Mouse (Mus musculus) limb, embryonic 15.5 days (tissue): ENCODE data around the gene Pygo2. TPM values are rescaled to one million over a fixed set of nuclear protein-coding genes. Genes with fewer than 3 reads are reported as not detected.

Source experiments
- ATAC-seq: fragments of 200-750 bp; cut with Nextera tagmentation; 2 replicates; pipeline ENCODE4 v1.8.0; 2017; ENCODE audit warnings: low read depth, moderate TSS enrichment; ENCODE audit not compliant: insufficient number of reproducible peaks, low FRiP score, low TSS enrichment
- H3K27ac ChIP-seq: fragments of 300-500 bp; sonication (generic); 2 replicates; pipeline ENCODE4 v1.5.1; 2015; ENCODE audit warnings: moderate library complexity, mild to moderate bottlenecking, inconsistent platforms
- H3K27me3 ChIP-seq: fragments of 300-500 bp; sonication (generic); 2 replicates; pipeline ENCODE4 v1.6.1; 2015; ENCODE audit warnings: inconsistent platforms
- H3K36me3 ChIP-seq: fragments of 300-500 bp; sonication (generic); 2 replicates; pipeline ENCODE4 v1.6.1; 2015; ENCODE audit warnings: inconsistent platforms
- H3K4me1 ChIP-seq: fragments of 300-500 bp; sonication (generic); 2 replicates; pipeline ENCODE4 v1.6.1; 2015; ENCODE audit warnings: inconsistent platforms
- H3K4me2 ChIP-seq: fragments of 300-500 bp; sonication (generic); 2 replicates; pipeline ENCODE4 v1.6.1; 2015; ENCODE audit warnings: mild to moderate bottlenecking, inconsistent platforms
- H3K4me3 ChIP-seq: fragments of 300-500 bp; sonication (generic); 2 replicates; pipeline ENCODE4 v1.5.1; 2015; ENCODE audit warnings: mild to moderate bottlenecking, inconsistent platforms
- H3K9ac ChIP-seq: fragments of 300-500 bp; sonication (generic); 2 replicates; pipeline ENCODE4 v1.6.1; 2015; ENCODE audit warnings: inconsistent platforms
- H3K9me3 ChIP-seq: fragments of 300-500 bp; sonication (generic); 2 replicates; pipeline ENCODE4 v1.6.1; 2016; ENCODE audit warnings: inconsistent platforms
- WGBS: fragments of 180-500 bp; shearing (Covaris S2); methylation state at CpG from one replicate; pipeline ENCODE4 v1.1.7; 2015; 5-methylcytosine and 5-hydroxymethylcytosine counted together
- polyA plus RNA-seq: library from polyadenylated mRNA; unstranded; fragments of >200 nt; fragmentation: Nextera tagmentation; extraction: Ambion mirVana; gene quantifications from 2 replicates; pipeline ENCODE4 v1.2.1, GENCODE M21; 2015

Gene Pygo2
- 37.1 and 43.7 TPM in 2 replicates for polyA plus RNA-seq

DNA sequence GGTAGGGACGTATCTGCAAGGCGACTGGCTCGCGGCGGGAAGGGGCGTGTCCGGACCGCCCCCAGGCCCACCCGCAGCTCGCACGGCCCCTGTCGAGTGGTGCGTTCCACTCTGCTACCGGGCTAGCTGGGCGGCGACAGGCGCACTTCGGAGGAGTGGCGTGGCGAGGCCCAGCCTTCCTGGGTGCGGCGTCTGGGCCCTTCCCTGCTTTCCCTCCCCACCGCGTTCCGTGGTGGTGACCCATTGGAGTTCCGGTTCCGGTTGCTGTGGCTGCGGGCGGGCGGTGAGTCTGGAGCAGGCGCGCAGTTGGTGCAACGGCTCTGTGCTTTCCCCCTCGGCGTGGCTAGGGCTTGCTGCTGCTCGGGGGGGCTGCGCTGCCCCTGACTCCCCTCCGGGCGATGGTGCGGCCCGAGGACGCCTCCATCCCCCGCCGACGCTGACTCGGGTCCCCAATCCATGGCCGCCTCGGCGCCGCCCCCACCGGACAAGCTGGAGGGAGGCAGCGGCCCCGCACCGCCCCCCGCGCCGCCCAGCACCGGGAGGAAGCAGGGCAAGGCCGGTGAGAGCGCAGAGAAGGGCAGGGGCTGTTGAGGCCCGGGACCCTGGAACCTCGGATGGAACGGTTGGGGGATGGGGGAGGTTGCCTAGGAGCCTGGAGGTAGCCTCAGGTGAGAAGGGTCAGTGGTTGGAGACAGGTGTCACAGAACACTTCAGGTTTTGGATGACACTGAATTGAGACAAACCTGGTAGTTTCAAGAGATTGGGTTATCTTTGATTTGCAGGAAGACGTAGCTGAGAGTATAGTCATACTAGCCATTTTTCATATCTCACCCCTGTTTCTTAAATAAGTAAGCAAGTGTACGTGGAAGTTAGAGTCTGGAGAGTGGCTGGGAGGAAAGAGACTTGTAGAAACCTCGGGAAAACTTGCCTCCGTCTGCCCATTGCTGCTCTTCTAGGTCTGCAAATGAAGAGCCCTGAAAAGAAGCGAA is at the start of gene Pygo2:
Pygo2 (plus strand) TSS at position 44 of the 989 bp plus-strand sequence.
- ATAC-seq: peak; percentile 97
- Histone ChIP-seq H3K27me3 (no peaks in the 10 kb centered on the region), H3K4me3 (peak within 1 kb of the TSS; percentile 99), H3K4me1 (peaks cover 32% of the 10 kb centered on the region), H3K9ac (peak within 1 kb of the TSS; percentile 98), H3K9me3 (no peaks in the 10 kb centered on the region), H3K27ac (peak within 1 kb of the TSS; percentile 95), H3K36me3 (peaks cover 53% of the 10 kb centered on the region), H3K4me2 (peak within 1 kb of the TSS; percentile 70)
- 2% methylated on average over 68 of the region's 68 CpGs for WGBS

DNA sequence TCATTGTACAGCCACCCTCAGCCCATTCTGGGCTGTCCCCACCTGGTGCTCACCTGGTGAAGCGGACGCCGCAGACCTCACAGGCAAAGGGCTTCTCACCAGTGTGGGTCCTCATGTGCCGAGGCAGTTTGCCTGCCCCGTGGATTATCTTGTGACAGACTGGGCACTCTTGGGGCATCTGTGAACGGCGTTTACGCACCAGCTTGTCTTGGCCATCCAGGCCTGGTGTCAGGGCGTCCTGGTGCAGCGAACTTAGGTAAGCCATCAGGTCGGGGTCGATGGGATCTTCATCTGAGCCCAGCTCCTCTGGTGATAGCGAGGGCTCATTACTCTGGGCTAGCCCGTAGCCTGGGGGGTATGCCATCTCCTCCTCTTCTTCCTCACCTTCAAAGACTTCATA is 49.7 kb upstream of the Pygo2 start:
- H3K4me1 ChIP-seq: peaks cover 32% of the 10 kb centered on the region
- no peak for ATAC-seq
- peaks cover 9% of the 10 kb centered on the region; the same call in 1 of the 2 replicates for H3K36me3 ChIP-seq
- no peak overlapping the region for H3K4me3 ChIP-seq
- no peak overlapping the region for H3K27ac ChIP-seq
- no peak overlapping the region for H3K4me2 ChIP-seq
- no peaks in the 10 kb centered on the region for H3K9me3 ChIP-seq
- no peaks in the 10 kb centered on the region for H3K27me3 ChIP-seq
- WGBS: 93% methylated on average over 14 of the region's 14 CpGs
- H3K9ac ChIP-seq: no peak overlapping the region

GRCm38 (mm10) chr3:89380711-89381110 is 49.3 kb upstream of the Pygo2 start:
- Histone ChIP-seq H3K27ac (no peak overlapping the region), H3K4me3 (no peak overlapping the region), H3K9ac (no peak overlapping the region), H3K9me3 (no peaks in the 10 kb centered on the region), H3K36me3 (peaks cover 9% of the 10 kb centered on the region; the same call in 1 of the 2 replicates), H3K27me3 (no peaks in the 10 kb centered on the region), H3K4me1 (peaks cover 36% of the 10 kb centered on the region), H3K4me2 (no peak overlapping the region)
- no peak for ATAC-seq
- WGBS: 91% methylated on average over 18 of the region's 18 CpGs

GRCm38 (mm10) chr3:89381233-89381632 is 48.8 kb upstream of the Pygo2 start:
- no peak overlapping the region for H3K4me3 ChIP-seq
- peaks cover 9% of the 10 kb centered on the region; the same call in 1 of the 2 replicates for H3K36me3 ChIP-seq
- H3K27me3 ChIP-seq: no peaks in the 10 kb centered on the region
- H3K4me2 ChIP-seq: no peak overlapping the region
- ATAC-seq: no peak
- no peak overlapping the region for H3K9ac ChIP-seq
- H3K4me1 ChIP-seq: peaks cover 39% of the 10 kb centered on the region
- no peaks in the 10 kb centered on the region for H3K9me3 ChIP-seq
- no peak overlapping the region for H3K27ac ChIP-seq
- 80% methylated on average over 11 of the region's 11 CpGs for WGBS

- WGBS: 83% methylated on average over 9 of the region's 9 CpGs
Measured at GRCm38 (mm10) chr3:89382033-89382882, 47.8 kb upstream of the Pygo2 start.

DNA sequence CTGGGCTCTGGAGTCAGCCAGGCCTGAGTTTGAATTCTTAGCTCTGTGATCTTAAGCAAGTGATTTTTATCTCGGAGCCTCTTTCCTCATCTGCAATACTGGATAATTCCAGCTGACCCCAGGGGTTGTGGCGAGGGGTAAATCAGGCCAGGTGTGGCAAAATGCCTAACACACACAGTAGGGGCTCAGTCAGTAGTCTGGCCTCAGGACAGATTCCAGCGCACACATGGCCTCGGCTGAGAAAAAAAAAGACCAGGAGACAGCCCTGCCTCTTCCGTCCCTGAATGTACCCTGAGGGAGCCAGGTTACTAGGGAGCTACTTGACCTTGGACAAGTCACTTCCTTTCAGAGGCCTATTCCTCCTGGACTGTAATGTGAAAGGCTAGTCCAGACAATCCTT is 47.1 kb upstream of the Pygo2 start:
- no peak overlapping the region for H3K27ac ChIP-seq
- no peaks in the 10 kb centered on the region for H3K9me3 ChIP-seq
- no peak overlapping the region for H3K4me2 ChIP-seq
- H3K4me3 ChIP-seq: no peak overlapping the region
- ATAC-seq: no peak
- H3K9ac ChIP-seq: no peak overlapping the region
- H3K36me3 ChIP-seq: peaks cover 9% of the 10 kb centered on the region; the same call in 1 of the 2 replicates
- H3K4me1 ChIP-seq: peaks cover 48% of the 10 kb centered on the region
- 67% methylated on average over 5 of the region's 5 CpGs for WGBS
- no peaks in the 10 kb centered on the region for H3K27me3 ChIP-seq

More at GRCm38 (mm10) chr3:89382033-89382882, 47.8 kb upstream of the Pygo2 start:
- H3K9me3 ChIP-seq: no peaks in the 10 kb centered on the region
- no peak overlapping the region for H3K9ac ChIP-seq
- H3K4me3 ChIP-seq: no peak overlapping the region
- H3K36me3 ChIP-seq: peaks cover 9% of the 10 kb centered on the region; the same call in 1 of the 2 replicates
- no peak overlapping the region for H3K4me2 ChIP-seq
- no peaks in the 10 kb centered on the region for H3K27me3 ChIP-seq
- ATAC-seq: no peak
- no peak overlapping the region for H3K27ac ChIP-seq
- peaks cover 47% of the 10 kb centered on the region for H3K4me1 ChIP-seq

DNA sequence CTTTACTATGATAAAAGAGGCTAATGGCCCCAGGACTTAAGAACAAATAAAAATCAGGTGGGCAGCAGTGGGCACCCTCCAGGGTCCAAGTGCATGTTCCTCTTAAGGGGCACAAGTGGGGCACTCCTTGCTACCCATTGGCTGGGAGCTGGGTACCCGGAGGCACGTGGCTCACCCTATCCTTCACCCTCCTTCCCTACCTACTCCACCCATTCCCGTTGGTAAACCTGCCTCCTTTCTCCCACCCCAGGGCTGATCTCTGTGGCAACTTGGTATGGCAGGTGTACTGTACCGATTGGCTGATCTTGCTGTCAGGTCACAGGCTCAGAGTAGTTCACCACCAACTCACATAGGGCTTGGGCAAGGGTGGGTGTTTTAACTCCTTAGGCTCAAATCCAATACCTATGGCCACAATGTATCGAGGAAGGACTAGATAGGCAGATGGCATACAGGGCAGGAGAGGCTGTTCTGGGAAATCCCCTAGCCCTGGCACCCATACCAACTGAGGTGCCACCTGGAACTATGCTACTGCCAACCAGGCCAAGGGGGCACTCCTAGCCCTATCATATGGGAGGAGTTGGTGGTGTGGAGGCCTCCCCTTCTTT is 46.3 kb upstream of the Pygo2 start:
- H3K9me3 ChIP-seq: no peaks in the 10 kb centered on the region
- peaks cover 9% of the 10 kb centered on the region; the same call in 1 of the 2 replicates for H3K36me3 ChIP-seq
- H3K27me3 ChIP-seq: no peaks in the 10 kb centered on the region
- H3K4me2 ChIP-seq: no peak overlapping the region
- no peak overlapping the region for H3K27ac ChIP-seq
- H3K4me3 ChIP-seq: no peak overlapping the region
- H3K9ac ChIP-seq: no peak overlapping the region
- ATAC-seq: no peak
- H3K4me1 ChIP-seq: peaks cover 47% of the 10 kb centered on the region
- WGBS: 75% methylated on average over 5 of the region's 5 CpGs

DNA sequence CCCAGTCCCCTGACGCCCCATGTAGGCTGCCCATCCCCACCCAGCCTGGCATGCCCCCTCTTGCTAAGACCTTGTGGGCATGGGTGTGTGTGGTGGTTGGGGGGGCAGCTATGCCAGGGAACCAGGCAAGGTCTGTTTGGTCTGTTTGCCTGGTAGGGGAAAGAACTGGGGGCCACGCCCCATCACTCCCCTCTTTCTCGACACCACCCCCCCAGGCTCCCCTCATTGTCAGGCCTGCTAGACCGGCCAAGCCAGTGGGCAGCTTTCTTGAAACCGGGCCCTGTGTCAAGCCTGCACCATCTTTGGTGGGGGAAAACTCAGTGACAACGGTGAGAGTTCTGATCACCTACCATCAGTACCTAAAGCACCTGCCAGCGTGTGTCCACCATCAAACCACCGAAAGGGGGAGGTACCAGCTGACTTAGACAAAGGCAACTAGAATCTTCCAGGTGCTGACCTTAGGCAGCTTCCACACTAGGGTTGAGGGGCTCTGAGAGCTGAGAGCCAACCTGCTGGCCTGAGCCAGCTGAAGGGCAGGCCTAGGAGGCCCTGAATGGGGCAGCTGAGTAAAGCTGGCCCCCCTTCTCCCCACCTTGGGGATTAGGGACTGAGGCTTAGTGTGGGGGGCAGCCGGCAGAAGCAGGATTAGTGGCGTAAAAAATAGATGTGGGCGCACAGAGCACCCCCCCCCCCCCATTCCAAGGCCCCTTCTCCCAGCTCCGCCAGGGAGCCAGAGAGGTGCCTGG is 45.5 kb upstream of the Pygo2 start:
- Histone ChIP-seq H3K27ac (peak overlapping the region; percentile 50), H3K36me3 (peaks cover 9% of the 10 kb centered on the region; the same call in 1 of the 2 replicates), H3K9me3 (no peaks in the 10 kb centered on the region), H3K4me2 (no peak overlapping the region), H3K4me3 (no peak overlapping the region), H3K27me3 (no peaks in the 10 kb centered on the region), H3K9ac (no peak overlapping the region), H3K4me1 (peaks cover 41% of the 10 kb centered on the region)
- no peak for ATAC-seq
- WGBS: 63% methylated on average over 12 of the region's 12 CpGs

DNA sequence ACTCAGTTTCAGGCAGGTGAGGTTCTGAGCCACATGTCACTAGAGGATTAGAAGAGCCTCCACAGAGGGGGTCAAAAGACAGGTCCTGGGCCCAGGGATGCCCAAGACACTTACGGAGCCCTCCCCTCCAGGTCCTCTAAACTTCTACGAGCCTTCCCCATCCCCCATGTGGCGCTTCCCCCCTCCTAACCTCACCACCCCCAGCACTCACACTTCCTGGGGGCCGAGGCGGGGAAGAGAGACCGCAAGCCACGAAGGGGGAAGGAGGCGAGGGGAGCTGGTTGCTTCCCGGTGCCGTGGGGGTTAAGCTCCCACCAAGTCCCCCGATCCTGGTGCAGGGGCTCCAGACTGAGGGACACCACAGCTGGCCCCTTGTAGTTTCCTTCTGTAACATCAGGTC is 44.6 kb upstream of the Pygo2 start:
- Histone ChIP-seq H3K9me3 (no peaks in the 10 kb centered on the region), H3K27ac (peak overlapping the region; percentile 50; the same call in 1 of the 2 replicates), H3K4me3 (no peak overlapping the region), H3K9ac (no peak overlapping the region), H3K36me3 (peaks cover 5% of the 10 kb centered on the region; the same call in 1 of the 2 replicates), H3K4me1 (peaks cover 47% of the 10 kb centered on the region), H3K27me3 (no peaks in the 10 kb centered on the region), H3K4me2 (no peak overlapping the region)
- WGBS: 42% methylated on average over 11 of the region's 11 CpGs
- ATAC-seq: no peak

GRCm38 (mm10) chr3:89386438-89387420 is 43.3 kb upstream of the Pygo2 start:
- Histone ChIP-seq H3K4me3 (no peak overlapping the region), H3K9me3 (no peaks in the 10 kb centered on the region), H3K9ac (no peak overlapping the region), H3K4me2 (no peak overlapping the region), H3K27me3 (0 out of 2 replicates have a peak, but pooled peaks cover 2% of the 10 kb centered on the region), H3K27ac (peak overlapping the region; percentile 11; the same call in 1 of the 2 replicates), H3K36me3 (no peaks in the 10 kb centered on the region), H3K4me1 (peaks cover 60% of the 10 kb centered on the region)
- ATAC-seq: no peak
- 52% methylated on average over 17 of the region's 17 CpGs for WGBS
